In genomic region chr5:125176370-125176766, GRCm38 (mm10) we compare ENCODE assay signal across 9 mouse cellular contexts. TPM values are rescaled to one million over a fixed set of nuclear protein-coding genes. Genes with fewer than 3 reads are reported as not detected.
DNase-seq lines count a peak whose midpoint lies in the region; ATAC-seq and TF ChIP-seq lines count a peak whose summit lies in the region.
"Had no signal": no experiment of that assay in that cellular context is flagged by ENCODE, and none has a peak within 500 bp of the region (broad histone marks: within the 10 kb centered on the region; RNA-seq: fewer than 3 reads in every experiment).

No protein-coding gene starts in this region.

- no peaks in the 10 kb centered on the region for H3K36me3 ChIP-seq in kidney, postnatal 0 days (ENCODE audit: insufficient read depth, low read length)
- H3K36me3 ChIP-seq in forebrain, embryonic 12.5 days (replicated peaks), result no peaks in the 10 kb centered on the region
- no peaks in the 10 kb centered on the region for H3K36me3 ChIP-seq in hindbrain, postnatal 0 days (ENCODE audit: insufficient read depth, low read length)
- H3K36me3 ChIP-seq in myocyte (ENCODE audit: control insufficient read depth, insufficient read depth), result no peaks in the 10 kb centered on the region

- WGBS in kidney, postnatal 0 days, result 45% methylated on average over 5 of the region's 5 CpGs
- 12% methylated on average over 5 of the region's 5 CpGs for WGBS in forebrain, embryonic 12.5 days
- WGBS in hindbrain, postnatal 0 days, result 11% methylated on average over 5 of the region's 5 CpGs

- no peak overlapping the region for H3K9ac ChIP-seq in kidney, postnatal 0 days (ENCODE audit: low read depth, low read length)
- H3K9ac ChIP-seq in forebrain, embryonic 12.5 days, result peak overlapping the region; percentile 95
- H3K9ac ChIP-seq in hindbrain, postnatal 0 days (replicated peaks; ENCODE audit: low read length), result peak overlapping the region; percentile 92

- intact Hi-C loops in gastrocnemius, postnatal 14 days (cut with DNase I; ENCODE audit: low total_unique reads), result loop anchor here (10.0 kb wide), 1 partner anchor 52 kb away; no protein-coding TSS in a partner anchor

- no peak overlapping the region for H3ac ChIP-seq in myocyte (ENCODE audit: control insufficient read depth, insufficient read length)

- peak overlapping the region; percentile 95 for H3K4me2 ChIP-seq in kidney, postnatal 0 days (ENCODE audit: low read length)
- H3K4me2 ChIP-seq in forebrain, embryonic 12.5 days, result peak overlapping the region; percentile 93
- peak overlapping the region; percentile 74 for H3K4me2 ChIP-seq in hindbrain, postnatal 0 days (ENCODE audit: low read depth, low read length)
- H3K4me2 ChIP-seq in myocyte (ENCODE audit: low read depth), result peak overlapping the region; percentile 97

- no peak overlapping the region for H3K27ac ChIP-seq in kidney, postnatal 0 days
- peak overlapping the region; percentile 95 for H3K27ac ChIP-seq in forebrain, embryonic 12.5 days
- H3K27ac ChIP-seq in hindbrain, postnatal 0 days, result peak overlapping the region; percentile 94; the same call in 1 of the 2 replicates

- ATAC-seq in kidney, postnatal 0 days (replicated peaks; ENCODE audit: low FRiP score, low read depth), result no peak
- no peak for ATAC-seq in forebrain, embryonic 12.5 days (ENCODE audit: low FRiP score)
- ATAC-seq in hindbrain, postnatal 0 days, result no peak
- ATAC-seq: Patski had no signal

- H3K4me3 ChIP-seq in kidney, postnatal 0 days (replicated peaks; ENCODE audit: low read depth, low read length), result no peak overlapping the region
- H3K4me3 ChIP-seq in forebrain, embryonic 12.5 days (replicated peaks), result peak overlapping the region; percentile 90
- peak overlapping the region; percentile 90 for H3K4me3 ChIP-seq in hindbrain, postnatal 0 days (ENCODE audit: low read length)
- H3K4me3 ChIP-seq in myocyte, result peak overlapping the region; percentile 82

- H3K9me3 ChIP-seq in kidney, postnatal 0 days (replicated peaks; ENCODE audit: low read length), result no peaks in the 10 kb centered on the region
- H3K9me3 ChIP-seq in forebrain, embryonic 12.5 days, result no peaks in the 10 kb centered on the region
- no peaks in the 10 kb centered on the region for H3K9me3 ChIP-seq in hindbrain, postnatal 0 days (ENCODE audit: low read length)

- TF ChIP-seq POLR2A in myocyte (IDR thresholded peaks at IDR 0.05; ENCODE audit: insufficient read length, low read depth), result no peak

- DNase-seq in kidney, postnatal 0 days (ENCODE audit: low spot score), result no peak
- no peak for DNase-seq in kidney, adult 9 months
- DNase-seq in hindbrain, postnatal 0 days (ENCODE audit: low spot score), result no peak
- DNase-seq in gastrocnemius, postnatal 14 days, result no peak
- no peak for DNase-seq in yolk sac, embryonic 10.5 days (ENCODE audit: low spot score)
- no peak for DNase-seq in thymus, postnatal 36 days

- H3K27me3 ChIP-seq in kidney, postnatal 0 days (ENCODE audit: insufficient read depth, low read length), result no peaks in the 10 kb centered on the region
- peaks cover 8% of the 10 kb centered on the region; the same call in 1 of the 2 replicates for H3K27me3 ChIP-seq in forebrain, embryonic 12.5 days
- no peaks in the 10 kb centered on the region for H3K27me3 ChIP-seq in hindbrain, postnatal 0 days (ENCODE audit: insufficient read depth, low read length)
- no peaks in the 10 kb centered on the region for H3K27me3 ChIP-seq in myocyte (ENCODE audit: control insufficient read depth, insufficient read depth, insufficient read length)
- H3K27me3 ChIP-seq: Patski had no signal

- H3K4me1 ChIP-seq in kidney, postnatal 0 days (replicated peaks; ENCODE audit: insufficient read depth, low read length), result peaks cover 59% of the 10 kb centered on the region
- peaks cover 76% of the 10 kb centered on the region for H3K4me1 ChIP-seq in forebrain, embryonic 12.5 days
- peaks cover 46% of the 10 kb centered on the region for H3K4me1 ChIP-seq in hindbrain, postnatal 0 days (ENCODE audit: insufficient read depth, low read length)

- H3K79me2 ChIP-seq in myocyte (ENCODE audit: control insufficient read depth, insufficient read depth), result peaks cover 67% of the 10 kb centered on the region

- no peak for TF ChIP-seq CTCF in kidney, postnatal 0 days (IDR thresholded peaks at IDR 0.05; ENCODE audit: low read depth)
- TF ChIP-seq CTCF in hindbrain, postnatal 0 days (IDR thresholded peaks at IDR 0.05; ENCODE audit: low read depth), result no peak

TF ChIP-seq in myocyte, 11 proteins besides CTCF, POLR2A, EP300 and RAD21:
- TF ChIP-seq E2F4 (IDR thresholded peaks at IDR 0.05; ENCODE audit: insufficient read depth) (no peak), TCF3 (IDR thresholded peaks at IDR 0.05; ENCODE audit: insufficient read length, low read depth) (no peak), SRF (IDR thresholded peaks at IDR 0.05; ENCODE audit: control insufficient read depth, insufficient read length, low read depth) (no peak), MYOD1 (IDR thresholded peaks at IDR 0.05; ENCODE audit: control insufficient read depth in 1 of 3, insufficient read length in 2 of 3, low read depth in 2 of 3) (no peak), USF1 (IDR thresholded peaks at IDR 0.05; ENCODE audit: low read depth) (no peak), TCF12 (IDR thresholded peaks at IDR 0.05; ENCODE audit: insufficient read depth, poor library complexity, severe bottlenecking) (no peak), CEBPB (IDR thresholded peaks at IDR 0.05; ENCODE audit: insufficient read depth, poor library complexity, severe bottlenecking) (no peak), MYOG (IDR thresholded peaks at IDR 0.05; ENCODE audit: control insufficient read depth in 1 of 3, insufficient read depth in 1 of 3, insufficient read length in 2 of 3, low read depth in 2 of 3) (no peak), MAX (IDR thresholded peaks at IDR 0.05; ENCODE audit: low read depth) (no peak), POLR2AphosphoS2 (IDR thresholded peaks at IDR 0.05; ENCODE audit: insufficient read length, low read depth) (no peak), REST (IDR thresholded peaks at IDR 0.05; ENCODE audit: insufficient read depth, insufficient read length) (no peak)

RNA-seq across cellular contexts. Expression of gene Ncor2, which starts 2.7 kb away (rescaled TPM):
- polyA plus RNA-seq in kidney, postnatal 0 days (2015; fragmentation: Nextera tagmentation; extraction: Ambion mirVana), result 14.6 and 15.5 TPM in 2 replicates
- polyA plus RNA-seq in forebrain, embryonic 12.5 days (2016; fragmentation: Nextera tagmentation; extraction: Ambion mirVana), result 26.0 and 27.0 TPM in 2 replicates
- 35.4 and 37.5 TPM in 2 replicates for total RNA-seq in hindbrain, postnatal 0 days (2014; rRNA removed)
- 20.9 and 22.7 TPM in 2 replicates for polyA plus RNA-seq in hindbrain, postnatal 0 days (2015; fragmentation: Nextera tagmentation; extraction: Ambion mirVana)
- 127 TPM for polyA plus RNA-seq in myocyte (2012; fragmentation: generic; extraction: Trizol)
- total RNA-seq in gastrocnemius, postnatal 14 days (2021), result 10 to 100 TPM; 85.9 to 97.7 TPM
